Comparison of ENCODE assay signal across 8 mouse cellular contexts in genomic region chr12:109958357-109959085, GRCm38 (mm10).
DNase-seq lines count a peak whose midpoint lies in the region; ATAC-seq and TF ChIP-seq lines count a peak whose summit lies in the region.

No protein-coding gene starts in this region.

- WGBS in limb, embryonic 11.5 days: 49% methylated on average over 18 of the region's 18 CpGs
- WGBS in midbrain, embryonic 13.5 days: 42% methylated on average over 18 of the region's 18 CpGs

- H3K9ac ChIP-seq in limb, embryonic 11.5 days (ENCODE audit: low read length): peak overlapping the region; percentile 13; the same call in 1 of the 2 replicates
- H3K9ac ChIP-seq in midbrain, embryonic 13.5 days (replicated peaks): no peak overlapping the region

- no peak overlapping the region for H3K27ac ChIP-seq in limb, embryonic 11.5 days (replicated peaks; ENCODE audit: low read depth, low read length)
- H3K27ac ChIP-seq in midbrain, embryonic 13.5 days: no peak overlapping the region

- H3K27me3 ChIP-seq in Patski: no peaks in the 10 kb centered on the region
- 0 out of 2 replicates have a peak, but pooled peaks cover 2% of the 10 kb centered on the region for H3K27me3 ChIP-seq in limb, embryonic 11.5 days (ENCODE audit: control insufficient read depth, insufficient read depth, low read length)
- peaks cover 15% of the 10 kb centered on the region; the same call in 1 of the 2 replicates for H3K27me3 ChIP-seq in midbrain, embryonic 13.5 days
- no peaks in the 10 kb centered on the region for H3K27me3 ChIP-seq in splenic B cell, adult 2 months (ENCODE audit: control insufficient read depth, insufficient read depth, low read length, poor library complexity, severe bottlenecking)

- no peaks in the 10 kb centered on the region for H3K36me3 ChIP-seq in limb, embryonic 11.5 days (ENCODE audit: control insufficient read depth, insufficient read depth, low read length)
- no peaks in the 10 kb centered on the region for H3K36me3 ChIP-seq in midbrain, embryonic 13.5 days
- H3K36me3 ChIP-seq in splenic B cell, adult 2 months (ENCODE audit: control insufficient read depth, insufficient read depth, low read length, poor library complexity, severe bottlenecking): no peaks in the 10 kb centered on the region

- H3K4me2 ChIP-seq in limb, embryonic 11.5 days (ENCODE audit: low read depth, severe bottlenecking): no peak overlapping the region
- no peak overlapping the region for H3K4me2 ChIP-seq in midbrain, embryonic 13.5 days (replicated peaks)

- intact Hi-C loops in gastrocnemius, postnatal 14 days (cut with DNase I; ENCODE audit: low total_unique reads): loop anchor here (5.0 kb wide), 1 partner anchor 521 kb away; no protein-coding TSS in a partner anchor

- no peak overlapping the region for H3K4me3 ChIP-seq in limb, embryonic 11.5 days (ENCODE audit: low read depth, low read length)
- no peak overlapping the region for H3K4me3 ChIP-seq in midbrain, embryonic 13.5 days (replicated peaks)

- ATAC-seq in Patski: peak; percentile 96
- ATAC-seq in limb, embryonic 11.5 days (ENCODE audit: insufficient number of reproducible peaks, low FRiP score, low TSS enrichment, low read depth): peak; percentile 74; the same call in 1 of the 2 replicates
- peak; percentile 87 for ATAC-seq in midbrain, embryonic 13.5 days

- POLR2A ChIA-PET in Patski (lab: Charles Lee): no interaction called here

- DNase-seq in Patski (ENCODE audit: low read depth, low spot score): peak; percentile 37
- DNase-seq in embryo, embryonic 10.5 days (ENCODE audit: low spot score): peak; percentile 91
- peak; percentile 68 for DNase-seq in gastrocnemius, postnatal 14 days
- peak; percentile 4 for DNase-seq in induced T-regulatory cell, adult 2 months (ENCODE audit: low read depth)
- DNase-seq in limb, embryonic 11.5 days (ENCODE audit: low spot score): peak; percentile 92
- DNase-seq in splenic B cell, adult 2 months (ENCODE audit: low read depth, low spot score): peak; percentile 2
- no peak for DNase-seq in cerebellum, adult 8-10 months

- no peak for TF ChIP-seq CTCF in Patski (IDR thresholded peaks at IDR 0.05)

- in situ Hi-C loops in Patski (cut with MboI; ENCODE audit: low pct_unique_long_range_greater_than_20kb): loop anchor here (5.0 to 10.0 kb wide), 2 partner anchors 514 to 1056 kb away; no protein-coding TSS in a partner anchor

- H3K4me1 ChIP-seq in limb, embryonic 11.5 days (ENCODE audit: control insufficient read depth, insufficient read depth, low read length): no peaks in the 10 kb centered on the region
- H3K4me1 ChIP-seq in midbrain, embryonic 13.5 days (replicated peaks): peaks cover 16% of the 10 kb centered on the region

- CTCF ChIA-PET in Patski (lab: Charles Lee): interaction anchor here (1.0 to 1.3 kb wide), 4 partner anchors 8 to 522 kb away, joined by 3 to 8 read pairs (median 4); no protein-coding TSS in a partner anchor

- no peaks in the 10 kb centered on the region for H3K9me3 ChIP-seq in limb, embryonic 11.5 days (ENCODE audit: control insufficient read depth, low read length)
- H3K9me3 ChIP-seq in midbrain, embryonic 13.5 days: no peaks in the 10 kb centered on the region
